Comparison of ENCODE assay signal across 24 mouse cellular contexts in the genomic region with DNA sequence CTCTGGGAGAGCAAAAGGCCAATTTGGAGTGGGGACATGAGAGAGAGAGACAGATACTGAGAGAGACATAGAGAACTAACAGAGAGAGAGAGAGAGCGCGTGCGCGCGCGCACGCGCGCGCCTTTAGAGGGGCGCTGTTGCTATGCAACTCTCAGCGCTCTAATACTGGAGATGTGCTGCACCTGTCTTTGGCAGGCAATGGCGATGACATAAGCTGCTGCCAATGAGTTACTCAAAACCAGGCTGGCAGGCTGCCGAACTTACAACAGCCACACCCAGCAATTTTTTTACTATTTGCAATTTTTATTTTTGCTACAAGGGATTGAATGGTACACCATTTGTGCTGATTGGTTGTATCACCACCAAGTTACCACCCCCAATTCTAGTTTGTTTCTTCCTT. TPM values are rescaled to one million over a fixed set of nuclear protein-coding genes. Genes with fewer than 3 reads are reported as not detected.
DNase-seq lines count a peak whose midpoint lies in the region; ATAC-seq and TF ChIP-seq lines count a peak whose summit lies in the region.
"Had no signal": no experiment of that assay in that cellular context is flagged by ENCODE, and none has a peak within 500 bp of the region (broad histone marks: within the 10 kb centered on the region; RNA-seq: fewer than 3 reads in every experiment).

No protein-coding gene starts in this region.

- H3K27me3 ChIP-seq in midbrain, postnatal 0 days (ENCODE audit: insufficient read depth, low read length): no peaks in the 10 kb centered on the region
- no peaks in the 10 kb centered on the region for H3K27me3 ChIP-seq in midbrain, embryonic 16.5 days (ENCODE audit: control insufficient read depth, insufficient read depth, low read depth, low read length)

- no peak overlapping the region for H3K27ac ChIP-seq in midbrain, postnatal 0 days (ENCODE audit: low read depth, low read length)
- no peak overlapping the region for H3K27ac ChIP-seq in midbrain, embryonic 16.5 days (ENCODE audit: low read length)
- H3K27ac ChIP-seq: left cerebral cortex, adult 2 months; limb, embryonic 10.5 days had no signal

- H3K9me3 ChIP-seq in midbrain, postnatal 0 days (ENCODE audit: low read length): no peaks in the 10 kb centered on the region
- H3K9me3 ChIP-seq in midbrain, embryonic 16.5 days (replicated peaks; ENCODE audit: control insufficient read depth, low read length, poor library complexity, severe bottlenecking): no peaks in the 10 kb centered on the region
- H3K9me3 ChIP-seq: limb, embryonic 10.5 days had no signal

- no peak overlapping the region for H3K4me2 ChIP-seq in midbrain, postnatal 0 days (ENCODE audit: low read depth, low read length, poor library complexity, severe bottlenecking)
- H3K4me2 ChIP-seq in midbrain, embryonic 16.5 days (ENCODE audit: low read length): no peak overlapping the region
- H3K4me2 ChIP-seq: heart, embryonic 11.5 days had no signal

- no peak overlapping the region for H3K9ac ChIP-seq in midbrain, postnatal 0 days (replicated peaks; ENCODE audit: low read length, poor library complexity, severe bottlenecking)
- H3K9ac ChIP-seq in midbrain, embryonic 16.5 days (ENCODE audit: low read depth, low read length): no peak overlapping the region

- WGBS in midbrain, postnatal 0 days: 64% methylated on average over 14 of the region's 14 CpGs
- 74% methylated on average over 14 of the region's 14 CpGs for WGBS in midbrain, embryonic 16.5 days

- peak; percentile 8 for DNase-seq in gastrocnemius, postnatal 14 days
- DNase-seq in gastrocnemius, postnatal 10 days: no peak
- DNase-seq in midbrain, postnatal 0 days (ENCODE audit: low spot score): peak; percentile 42
- DNase-seq in brain, adult 2 months (ENCODE audit: low read depth, low spot score): peak; percentile 67
- DNase-seq in right cerebral cortex, postnatal 4 days: peak; percentile 52
- DNase-seq in heart, postnatal 10 days: no peak
- DNase-seq: adrenal gland, adult 8-10 months; B cell, adult 2 months; cerebellum, adult 9-10 months; heart, adult 11 months; kidney, postnatal 25 days; spleen, adult 18-20 months; thymus, postnatal 14 days had no signal

- ATAC-seq in midbrain, postnatal 0 days (ENCODE audit: low FRiP score): no peak
- no peak for ATAC-seq in midbrain, embryonic 16.5 days
- ATAC-seq: intestine, postnatal 0 days had no signal

- H3K36me3 ChIP-seq in midbrain, postnatal 0 days (ENCODE audit: insufficient read depth, low read length): no peaks in the 10 kb centered on the region
- no peaks in the 10 kb centered on the region for H3K36me3 ChIP-seq in midbrain, embryonic 16.5 days (ENCODE audit: control insufficient read depth, insufficient read depth, low read length)
- H3K36me3 ChIP-seq: G1E; limb, embryonic 10.5 days had no signal

- TF ChIP-seq CTCF in midbrain, postnatal 0 days (IDR thresholded peaks at IDR 0.05): no peak

- H3K4me3 ChIP-seq in midbrain, postnatal 0 days (ENCODE audit: low read depth, low read length): no peak overlapping the region
- H3K4me3 ChIP-seq in midbrain, embryonic 16.5 days (ENCODE audit: low read depth, low read length): no peak overlapping the region
- H3K4me3 ChIP-seq: left cerebral cortex, adult 2 months; limb, embryonic 10.5 days had no signal

- no peaks in the 10 kb centered on the region for H3K4me1 ChIP-seq in midbrain, postnatal 0 days (ENCODE audit: insufficient read depth, low read length)
- H3K4me1 ChIP-seq in midbrain, embryonic 16.5 days (ENCODE audit: control insufficient read depth, insufficient read depth, low read length): no peaks in the 10 kb centered on the region

- intact Hi-C loops in gastrocnemius, postnatal 14 days (cut with DNase I; ENCODE audit: low total_unique reads): no loop called here
- intact Hi-C loops in heart, postnatal 10 days (cut with DNase I): no loop called here

RNA-seq across cellular contexts. Expression of a gene that starts 1.6 kb away (rescaled TPM):
- under 1 TPM; 0.58 to 0.66 TPM for total RNA-seq in gastrocnemius, postnatal 14 days (2021)
- total RNA-seq in gastrocnemius, postnatal 10 days (2021): under 1 TPM in 1 of 2 experiments, not detected in 1; 0.11 TPM
- total RNA-seq in midbrain, postnatal 0 days (2014; rRNA removed): 0.99 TPM in 1 of 2 replicates, not detected in the other
- 0.27 and 0.29 TPM in 2 replicates for polyA plus RNA-seq in midbrain, postnatal 0 days (2015; fragmentation: Nextera tagmentation; extraction: Ambion mirVana)
- polyA plus RNA-seq in midbrain, embryonic 16.5 days (2015; fragmentation: Nextera tagmentation; extraction: Ambion mirVana): 0.16 TPM in 2 replicates
- under 1 TPM in 1 of 2 experiments, not detected in 1; 0.38 TPM for total RNA-seq in heart, postnatal 10 days (2021)
- total RNA-seq: CH12.LX; monocyte, adult 5-6 weeks had no signal
- polyA plus RNA-seq: G1E had no signal

RNA-seq across cellular contexts. Expression of a gene that starts 16.1 kb away (rescaled TPM):
- under 1 TPM; 0.51 to 0.62 TPM for total RNA-seq in gastrocnemius, postnatal 14 days (2021)
- total RNA-seq in gastrocnemius, postnatal 10 days (2021): under 1 TPM; 0.75 to 0.77 TPM
- 1.3 and 1.4 TPM in 2 replicates for total RNA-seq in midbrain, postnatal 0 days (2014; rRNA removed)
- 0.37 and 0.73 TPM in 2 replicates for polyA plus RNA-seq in midbrain, postnatal 0 days (2015; fragmentation: Nextera tagmentation; extraction: Ambion mirVana)
- polyA plus RNA-seq in midbrain, embryonic 16.5 days (2015; fragmentation: Nextera tagmentation; extraction: Ambion mirVana): 0.23 and 0.71 TPM in 2 replicates
- total RNA-seq in heart, postnatal 10 days (2021): under 1 TPM in 1 of 2 experiments, not detected in 1; 0.15 TPM
- total RNA-seq: G1E; liver, adult 2 months; monocyte, adult 5-6 weeks had no signal
- polyA plus RNA-seq: heart, embryonic 11.5 days; heart, postnatal 0 days; liver, adult 2 months; liver, embryonic 16.5 days had no signal

RNA-seq across cellular contexts. Expression of a gene that starts 26.4 kb away (rescaled TPM):
- under 1 TPM; 0.18 to 0.31 TPM for total RNA-seq in gastrocnemius, postnatal 14 days (2021)
- total RNA-seq in gastrocnemius, postnatal 10 days (2021): under 1 TPM in 1 of 2 experiments, not detected in 1; 0.21 TPM
- 0.28 and 1.0 TPM in 2 replicates for total RNA-seq in midbrain, postnatal 0 days (2014; rRNA removed)
- polyA plus RNA-seq in midbrain, postnatal 0 days (2015; fragmentation: Nextera tagmentation; extraction: Ambion mirVana): 0.37 and 0.79 TPM in 2 replicates
- 0.24 and 0.28 TPM in 2 replicates for polyA plus RNA-seq in midbrain, embryonic 16.5 days (2015; fragmentation: Nextera tagmentation; extraction: Ambion mirVana)
- total RNA-seq in heart, postnatal 10 days (2021): under 1 TPM in 1 of 2 experiments, not detected in 1; 0.22 TPM
- total RNA-seq: G1E; liver, adult 2 months; monocyte, adult 5-6 weeks had no signal
- polyA plus RNA-seq: liver, adult 2 months had no signal

RNA-seq across cellular contexts. Expression of a gene that starts 28.0 kb away (rescaled TPM):
- 10 to 100 TPM; 60.3 to 85.3 TPM for total RNA-seq in gastrocnemius, postnatal 14 days (2021)
- total RNA-seq in gastrocnemius, postnatal 10 days (2021): 100 to 1,000 TPM; 105 to 131 TPM
- total RNA-seq in midbrain, postnatal 0 days (2014; rRNA removed): 2.7 and 3.3 TPM in 2 replicates
- 2.8 and 3.0 TPM in 2 replicates for polyA plus RNA-seq in midbrain, postnatal 0 days (2015; fragmentation: Nextera tagmentation; extraction: Ambion mirVana)
- 3.4 and 4.6 TPM in 2 replicates for polyA plus RNA-seq in midbrain, embryonic 16.5 days (2015; fragmentation: Nextera tagmentation; extraction: Ambion mirVana)
- total RNA-seq in heart, postnatal 10 days (2021): 1 to 10 TPM; 7.5 to 8.5 TPM
- total RNA-seq: G1E had no signal
- polyA plus RNA-seq: G1E had no signal

RNA-seq across cellular contexts. Expression of a gene that starts 31.9 kb away (rescaled TPM):
- total RNA-seq in gastrocnemius, postnatal 14 days (2021): 1 to 10 TPM; 4.5 to 4.6 TPM
- 1 to 10 TPM; 3.4 to 3.9 TPM for total RNA-seq in gastrocnemius, postnatal 10 days (2021)
- 118 and 130 TPM in 2 replicates for total RNA-seq in midbrain, postnatal 0 days (2014; rRNA removed)
- polyA plus RNA-seq in midbrain, postnatal 0 days (2015; fragmentation: Nextera tagmentation; extraction: Ambion mirVana): 107 and 114 TPM in 2 replicates
- polyA plus RNA-seq in midbrain, embryonic 16.5 days (2015; fragmentation: Nextera tagmentation; extraction: Ambion mirVana): 71.6 and 89.9 TPM in 2 replicates
- 1 to 10 TPM; 4.2 to 4.6 TPM for total RNA-seq in heart, postnatal 10 days (2021)
- total RNA-seq: CH12.LX; monocyte, adult 5-6 weeks had no signal

Comparison
In these comparisons a context has a peak if more than half of its experiments do, and no peak if none do; other contexts are left out.
1. DNase-seq: peak in gastrocnemius, postnatal 14 days (single experiment), midbrain, postnatal 0 days (single experiment), brain, adult 2 months (single experiment) and right cerebral cortex, postnatal 4 days (single experiment); none in gastrocnemius, postnatal 10 days (single experiment) and heart, postnatal 10 days (0 of 2).